Mouse (Mus musculus): ENCODE data around the gene Ddx5. TPM values are rescaled to one million over a fixed set of nuclear protein-coding genes. Genes with fewer than 3 reads are reported as not detected.

Gene Ddx5
- polyA plus RNA-seq, 1 experiment = 198 TPM

- H3K27me3 ChIP-seq (ENCODE audit: control insufficient read depth, insufficient read depth, insufficient read length) = no peaks in the 10 kb centered on the region
- H3K4me3 ChIP-seq = no peak overlapping the region
- H3K4me2 ChIP-seq (ENCODE audit: low read depth) = no peak overlapping the region
- no peak overlapping the region for H3ac ChIP-seq (ENCODE audit: control insufficient read depth, insufficient read length)
- TF ChIP-seq TCF12 (IDR thresholded peaks at IDR 0.05; ENCODE audit: insufficient read depth, poor library complexity, severe bottlenecking) (no peak), MYOD1 (IDR thresholded peaks at IDR 0.05; ENCODE audit: control insufficient read depth in 1 of 3, insufficient read length in 2 of 3, low read depth in 2 of 3) (peak in 1 of 3 experiments; percentile 10), POLR2AphosphoS2 (IDR thresholded peaks at IDR 0.05; ENCODE audit: insufficient read length, low read depth) (no peak), MAX (IDR thresholded peaks at IDR 0.05; ENCODE audit: low read depth) (no peak), MYOG (IDR thresholded peaks at IDR 0.05; ENCODE audit: control insufficient read depth in 1 of 3, insufficient read depth in 1 of 3, insufficient read length in 2 of 3, low read depth in 2 of 3) (no peak)
- H3K79me2 ChIP-seq (ENCODE audit: control insufficient read depth, insufficient read depth) = no peaks in the 10 kb centered on the region
- peaks cover 23% of the 10 kb centered on the region for H3K36me3 ChIP-seq (ENCODE audit: control insufficient read depth, insufficient read depth)
Observed at GRCm38 (mm10) chr11:106822911-106823310, 33.9 kb upstream of the Ddx5 start.

DNA sequence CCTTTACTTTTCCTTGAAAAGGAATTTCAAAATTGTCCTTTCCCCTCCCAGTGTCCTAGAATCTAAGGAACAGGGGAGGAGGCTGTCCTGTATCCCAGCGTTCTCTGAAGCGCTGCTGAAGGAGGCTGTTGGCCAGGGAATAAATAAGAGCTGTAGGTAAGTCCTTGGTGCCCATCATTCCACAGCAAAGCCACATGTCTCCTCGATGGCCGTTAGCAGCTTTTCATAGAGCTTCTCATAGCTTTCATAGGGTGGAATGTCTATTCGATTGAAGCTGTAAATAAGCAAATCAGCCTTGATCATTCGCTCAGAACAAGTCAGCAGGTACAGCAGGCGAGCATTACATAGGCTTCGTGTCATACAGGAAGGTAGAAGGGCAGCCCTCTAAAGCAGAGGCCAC lies 33.5 kb upstream of the Ddx5 start:
- Histone ChIP-seq H3ac (ENCODE audit: control insufficient read depth, insufficient read length) (no peak overlapping the region), H3K36me3 (ENCODE audit: control insufficient read depth, insufficient read depth) (peaks cover 25% of the 10 kb centered on the region), H3K4me2 (ENCODE audit: low read depth) (no peak overlapping the region), H3K4me3 (no peak overlapping the region), H3K79me2 (ENCODE audit: control insufficient read depth, insufficient read depth) (no peaks in the 10 kb centered on the region), H3K27me3 (ENCODE audit: control insufficient read depth, insufficient read depth, insufficient read length) (no peaks in the 10 kb centered on the region)
- TF ChIP-seq MYOD1 (IDR thresholded peaks at IDR 0.05; ENCODE audit: control insufficient read depth in 1 of 3, insufficient read length in 2 of 3, low read depth in 2 of 3) (no peak), TCF12 (IDR thresholded peaks at IDR 0.05; ENCODE audit: insufficient read depth, poor library complexity, severe bottlenecking) (no peak), MAX (IDR thresholded peaks at IDR 0.05; ENCODE audit: low read depth) (no peak), SRF (IDR thresholded peaks at IDR 0.05; ENCODE audit: control insufficient read depth, insufficient read length, low read depth) (no peak), MYOG (IDR thresholded peaks at IDR 0.05; ENCODE audit: control insufficient read depth in 1 of 3, insufficient read depth in 1 of 3, insufficient read length in 2 of 3, low read depth in 2 of 3) (no peak), USF1 (IDR thresholded peaks at IDR 0.05; ENCODE audit: low read depth) (no peak), POLR2AphosphoS2 (IDR thresholded peaks at IDR 0.05; ENCODE audit: insufficient read length, low read depth) (no peak), REST (IDR thresholded peaks at IDR 0.05; ENCODE audit: insufficient read depth, insufficient read length) (no peak), POLR2A (IDR thresholded peaks at IDR 0.05; ENCODE audit: insufficient read length, low read depth) (no peak)

- H3K4me2 ChIP-seq (ENCODE audit: low read depth) = no peak overlapping the region
- H3K36me3 ChIP-seq (ENCODE audit: control insufficient read depth, insufficient read depth) = peaks cover 22% of the 10 kb centered on the region
- no peak overlapping the region for H3K4me3 ChIP-seq
- no peaks in the 10 kb centered on the region for H3K27me3 ChIP-seq (ENCODE audit: control insufficient read depth, insufficient read depth, insufficient read length)
- H3K79me2 ChIP-seq (ENCODE audit: control insufficient read depth, insufficient read depth) = no peaks in the 10 kb centered on the region
- TF ChIP-seq MYOG (IDR thresholded peaks at IDR 0.05; ENCODE audit: control insufficient read depth in 1 of 3, insufficient read depth in 1 of 3, insufficient read length in 2 of 3, low read depth in 2 of 3) (no peak), TCF3 (IDR thresholded peaks at IDR 0.05; ENCODE audit: insufficient read length, low read depth) (no peak), E2F4 (IDR thresholded peaks at IDR 0.05; ENCODE audit: insufficient read depth) (no peak), MYOD1 (IDR thresholded peaks at IDR 0.05; ENCODE audit: control insufficient read depth in 1 of 3, insufficient read length in 2 of 3, low read depth in 2 of 3) (no peak), TCF12 (IDR thresholded peaks at IDR 0.05; ENCODE audit: insufficient read depth, poor library complexity, severe bottlenecking) (no peak), POLR2AphosphoS2 (IDR thresholded peaks at IDR 0.05; ENCODE audit: insufficient read length, low read depth) (no peak), MAX (IDR thresholded peaks at IDR 0.05; ENCODE audit: low read depth) (no peak), USF1 (IDR thresholded peaks at IDR 0.05; ENCODE audit: low read depth) (no peak), REST (IDR thresholded peaks at IDR 0.05; ENCODE audit: insufficient read depth, insufficient read length) (no peak), POLR2A (IDR thresholded peaks at IDR 0.05; ENCODE audit: insufficient read length, low read depth) (no peak), CEBPB (IDR thresholded peaks at IDR 0.05; ENCODE audit: insufficient read depth, poor library complexity, severe bottlenecking) (no peak), SRF (IDR thresholded peaks at IDR 0.05; ENCODE audit: control insufficient read depth, insufficient read length, low read depth) (no peak)
- no peak overlapping the region for H3ac ChIP-seq (ENCODE audit: control insufficient read depth, insufficient read length)
Observed at GRCm38 (mm10) chr11:106821397-106821796, 32.4 kb upstream of the Ddx5 start.

DNA sequence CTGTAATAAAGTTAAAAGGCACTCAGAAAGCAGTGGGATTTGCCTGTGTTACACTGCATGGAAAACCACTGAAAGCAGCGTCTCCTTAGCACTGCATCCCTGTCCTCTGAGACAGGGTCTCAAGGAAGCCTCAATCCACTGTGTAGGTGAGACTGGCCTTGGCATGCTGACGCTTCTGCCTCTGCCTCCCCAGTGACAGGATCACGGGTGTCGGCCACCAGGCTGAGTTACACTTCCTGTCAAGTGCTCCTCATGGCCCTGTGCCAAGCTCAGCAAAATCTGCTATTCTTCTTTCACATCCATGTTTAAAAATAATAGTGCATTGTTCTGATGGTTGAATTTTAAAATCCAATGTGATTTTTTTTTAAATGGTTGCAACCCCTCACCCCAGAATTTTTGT lies 32.0 kb upstream of the Ddx5 start:
- H3K27me3 ChIP-seq (ENCODE audit: control insufficient read depth, insufficient read depth, insufficient read length) = no peaks in the 10 kb centered on the region
- no peak overlapping the region for H3K4me3 ChIP-seq
- no peaks in the 10 kb centered on the region for H3K79me2 ChIP-seq (ENCODE audit: control insufficient read depth, insufficient read depth)
- no peak overlapping the region for H3ac ChIP-seq (ENCODE audit: control insufficient read depth, insufficient read length)
- peaks cover 23% of the 10 kb centered on the region for H3K36me3 ChIP-seq (ENCODE audit: control insufficient read depth, insufficient read depth)
- no peak overlapping the region for H3K4me2 ChIP-seq (ENCODE audit: low read depth)
- TF ChIP-seq TCF12 (IDR thresholded peaks at IDR 0.05; ENCODE audit: insufficient read depth, poor library complexity, severe bottlenecking) (no peak), REST (IDR thresholded peaks at IDR 0.05; ENCODE audit: insufficient read depth, insufficient read length) (no peak), POLR2AphosphoS2 (IDR thresholded peaks at IDR 0.05; ENCODE audit: insufficient read length, low read depth) (peak; percentile 38)

DNA sequence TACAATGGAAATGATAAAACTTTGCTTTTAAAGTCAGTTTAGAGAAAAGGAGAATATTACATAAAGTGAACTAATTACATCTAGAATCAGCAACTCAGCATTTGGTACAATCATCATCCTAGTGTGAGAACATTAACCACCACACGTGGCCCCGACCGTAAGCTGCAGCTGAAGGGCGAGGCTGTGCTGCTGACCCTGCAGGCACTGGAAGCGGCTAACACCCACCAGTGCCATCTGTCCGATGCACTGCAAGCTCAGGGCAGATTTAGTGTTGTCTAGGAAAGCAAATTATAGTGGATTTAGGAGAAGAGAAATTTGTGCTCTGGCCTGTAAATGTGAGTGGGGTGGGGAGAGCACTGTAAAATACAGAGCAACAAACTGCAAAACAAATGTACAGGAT lies 31.3 kb upstream of the Ddx5 start:
- Histone ChIP-seq H3K27me3 (ENCODE audit: control insufficient read depth, insufficient read depth, insufficient read length) (no peaks in the 10 kb centered on the region), H3K79me2 (ENCODE audit: control insufficient read depth, insufficient read depth) (no peaks in the 10 kb centered on the region), H3K36me3 (ENCODE audit: control insufficient read depth, insufficient read depth) (peaks cover 30% of the 10 kb centered on the region), H3K4me2 (ENCODE audit: low read depth) (no peak overlapping the region), H3ac (ENCODE audit: control insufficient read depth, insufficient read length) (no peak overlapping the region), H3K4me3 (no peak overlapping the region)
- TF ChIP-seq REST (IDR thresholded peaks at IDR 0.05; ENCODE audit: insufficient read depth, insufficient read length) (no peak), POLR2AphosphoS2 (IDR thresholded peaks at IDR 0.05; ENCODE audit: insufficient read length, low read depth) (peak; percentile 47), MYOD1 (IDR thresholded peaks at IDR 0.05; ENCODE audit: control insufficient read depth in 1 of 3, insufficient read length in 2 of 3, low read depth in 2 of 3) (peak in 1 of 3 experiments; percentile 50), CEBPB (IDR thresholded peaks at IDR 0.05; ENCODE audit: insufficient read depth, poor library complexity, severe bottlenecking) (no peak), TCF12 (IDR thresholded peaks at IDR 0.05; ENCODE audit: insufficient read depth, poor library complexity, severe bottlenecking) (no peak)
